ENCODE assay signal across 16 mouse cellular contexts in genomic region chr10:122619406-122620116, GRCm38 (mm10). TPM values are rescaled to one million over a fixed set of nuclear protein-coding genes. Genes with fewer than 3 reads are reported as not detected.
A peak's percentile ranks its signal among the peaks of the same experiment; 100 is the strongest.
DNase-seq lines count a peak whose midpoint lies in the region; ATAC-seq and TF ChIP-seq lines count a peak whose summit lies in the region.
"Had no signal": no experiment of that assay in that cellular context is flagged by ENCODE, and none has a peak within 500 bp of the region (broad histone marks: within the 10 kb centered on the region; RNA-seq: fewer than 3 reads in every experiment).

No protein-coding gene starts in this region.

- no peaks in the 10 kb centered on the region for H3K27me3 ChIP-seq in hindbrain, postnatal 0 days (ENCODE audit: insufficient read depth, low read length)
- H3K27me3 ChIP-seq in hindbrain, embryonic 10.5 days (ENCODE audit: insufficient read depth, poor library complexity, severe bottlenecking) = no peaks in the 10 kb centered on the region
- H3K27me3 ChIP-seq in midbrain, embryonic 12.5 days = no peaks in the 10 kb centered on the region
- H3K27me3 ChIP-seq in midbrain, postnatal 0 days (ENCODE audit: insufficient read depth, low read length) = no peaks in the 10 kb centered on the region
- no peaks in the 10 kb centered on the region for H3K27me3 ChIP-seq in embryonic facial prominence, embryonic 14.5 days (replicated peaks; ENCODE audit: control insufficient read depth, insufficient read depth, low read length)
- H3K27me3 ChIP-seq: embryonic facial prominence, embryonic 15.5 days; megakaryocyte, embryonic 14.5 days had no signal

- H3K4me3 ChIP-seq in hindbrain, postnatal 0 days (ENCODE audit: low read length) = no peak overlapping the region
- H3K4me3 ChIP-seq in hindbrain, embryonic 10.5 days = no peak overlapping the region
- H3K4me3 ChIP-seq in midbrain, embryonic 12.5 days = no peak overlapping the region
- no peak overlapping the region for H3K4me3 ChIP-seq in midbrain, postnatal 0 days (ENCODE audit: low read depth, low read length)
- H3K4me3 ChIP-seq in embryonic facial prominence, embryonic 14.5 days (ENCODE audit: low read depth, low read length) = no peak overlapping the region
- H3K4me3 ChIP-seq: embryonic facial prominence, embryonic 15.5 days; megakaryocyte, embryonic 14.5 days had no signal

- peak; percentile 38; the same call in 1 of the 2 replicates for ATAC-seq in hindbrain, postnatal 0 days
- ATAC-seq in midbrain, embryonic 12.5 days (ENCODE audit: low FRiP score, low read depth) = peak; percentile 69; the same call in 1 of the 2 replicates
- no peak for ATAC-seq in midbrain, postnatal 0 days (ENCODE audit: low FRiP score)
- ATAC-seq in embryonic facial prominence, embryonic 14.5 days (ENCODE audit: low read depth) = peak; percentile 67
- ATAC-seq: intestine, postnatal 0 days had no signal

- 60% methylated on average over 16 of the region's 16 CpGs for WGBS in hindbrain, postnatal 0 days
- WGBS in hindbrain, embryonic 10.5 days = 76% methylated on average over 16 of the region's 16 CpGs
- WGBS in midbrain, embryonic 12.5 days = 44% methylated on average over 16 of the region's 16 CpGs
- WGBS in midbrain, postnatal 0 days = 64% methylated on average over 16 of the region's 16 CpGs
- 59% methylated on average over 16 of the region's 16 CpGs for WGBS in embryonic facial prominence, embryonic 14.5 days

- no peaks in the 10 kb centered on the region for H3K9me3 ChIP-seq in hindbrain, postnatal 0 days (ENCODE audit: low read length)
- H3K9me3 ChIP-seq in hindbrain, embryonic 10.5 days = no peaks in the 10 kb centered on the region
- H3K9me3 ChIP-seq in midbrain, embryonic 12.5 days = no peaks in the 10 kb centered on the region
- H3K9me3 ChIP-seq in midbrain, postnatal 0 days (ENCODE audit: low read length) = no peaks in the 10 kb centered on the region
- 0 out of 2 replicates have a peak, but pooled peaks cover 4% of the 10 kb centered on the region for H3K9me3 ChIP-seq in embryonic facial prominence, embryonic 14.5 days (ENCODE audit: control insufficient read depth, low read length)
- H3K9me3 ChIP-seq: embryonic facial prominence, embryonic 15.5 days had no signal

- no peak for TF ChIP-seq CTCF in hindbrain, postnatal 0 days (IDR thresholded peaks at IDR 0.05; ENCODE audit: low read depth)
- no peak for TF ChIP-seq CTCF in midbrain, postnatal 0 days (IDR thresholded peaks at IDR 0.05)

- H3K27ac ChIP-seq in hindbrain, postnatal 0 days = 0 out of 2 replicates have a peak overlapping the region, but pooled peaks have one; percentile 34
- no peak overlapping the region for H3K27ac ChIP-seq in hindbrain, embryonic 10.5 days
- no peak overlapping the region for H3K27ac ChIP-seq in midbrain, embryonic 12.5 days (replicated peaks)
- no peak overlapping the region for H3K27ac ChIP-seq in midbrain, postnatal 0 days (ENCODE audit: low read depth, low read length)
- H3K27ac ChIP-seq in embryonic facial prominence, embryonic 14.5 days (replicated peaks; ENCODE audit: low read depth, low read length) = no peak overlapping the region
- H3K27ac ChIP-seq: embryonic facial prominence, embryonic 15.5 days had no signal

- no peaks in the 10 kb centered on the region for H3K4me1 ChIP-seq in hindbrain, postnatal 0 days (ENCODE audit: insufficient read depth, low read length)
- H3K4me1 ChIP-seq in hindbrain, embryonic 10.5 days (replicated peaks) = peaks cover 7% of the 10 kb centered on the region
- peaks cover 6% of the 10 kb centered on the region; the same call in 1 of the 2 replicates for H3K4me1 ChIP-seq in midbrain, embryonic 12.5 days
- no peaks in the 10 kb centered on the region for H3K4me1 ChIP-seq in midbrain, postnatal 0 days (ENCODE audit: insufficient read depth, low read length)
- no peaks in the 10 kb centered on the region for H3K4me1 ChIP-seq in embryonic facial prominence, embryonic 14.5 days (ENCODE audit: control insufficient read depth, insufficient read depth, low read length)
- H3K4me1 ChIP-seq: embryonic facial prominence, embryonic 15.5 days; megakaryocyte, embryonic 14.5 days had no signal

- no peaks in the 10 kb centered on the region for H3K36me3 ChIP-seq in hindbrain, postnatal 0 days (ENCODE audit: insufficient read depth, low read length)
- no peaks in the 10 kb centered on the region for H3K36me3 ChIP-seq in hindbrain, embryonic 10.5 days
- no peaks in the 10 kb centered on the region for H3K36me3 ChIP-seq in midbrain, embryonic 12.5 days
- H3K36me3 ChIP-seq in midbrain, postnatal 0 days (ENCODE audit: insufficient read depth, low read length) = no peaks in the 10 kb centered on the region
- H3K36me3 ChIP-seq in embryonic facial prominence, embryonic 14.5 days (ENCODE audit: control insufficient read depth, insufficient read depth, low read length) = no peaks in the 10 kb centered on the region
- H3K36me3 ChIP-seq: embryonic facial prominence, embryonic 15.5 days had no signal

- no peak overlapping the region for H3K9ac ChIP-seq in hindbrain, postnatal 0 days (replicated peaks; ENCODE audit: low read length)
- no peak overlapping the region for H3K9ac ChIP-seq in midbrain, embryonic 12.5 days (replicated peaks)
- H3K9ac ChIP-seq in midbrain, postnatal 0 days (replicated peaks; ENCODE audit: low read length, poor library complexity, severe bottlenecking) = no peak overlapping the region
- no peak overlapping the region for H3K9ac ChIP-seq in embryonic facial prominence, embryonic 14.5 days (ENCODE audit: low read depth, low read length)
- H3K9ac ChIP-seq: embryonic facial prominence, embryonic 15.5 days had no signal

- H3K4me2 ChIP-seq in hindbrain, postnatal 0 days (ENCODE audit: low read depth, low read length) = no peak overlapping the region
- H3K4me2 ChIP-seq in midbrain, embryonic 12.5 days (replicated peaks) = no peak overlapping the region
- H3K4me2 ChIP-seq in midbrain, postnatal 0 days (ENCODE audit: low read depth, low read length, poor library complexity, severe bottlenecking) = no peak overlapping the region
- no peak overlapping the region for H3K4me2 ChIP-seq in embryonic facial prominence, embryonic 14.5 days (ENCODE audit: low read depth, low read length)
- H3K4me2 ChIP-seq: embryonic facial prominence, embryonic 15.5 days had no signal

- DNase-seq in hindbrain, postnatal 0 days (ENCODE audit: low spot score) = peak; percentile 13
- DNase-seq in hindbrain, embryonic 10.5 days (ENCODE audit: low spot score) = no peak
- DNase-seq in midbrain, postnatal 0 days (ENCODE audit: low spot score) = no peak
- peak; percentile 23 for DNase-seq in embryonic facial prominence, embryonic 14.5 days (ENCODE audit: low spot score)
- DNase-seq in retina, postnatal 1 day = peak; percentile 52
- DNase-seq in gastrocnemius, adult 18-20 months (ENCODE audit: low spot score) = no peak
- DNase-seq: cerebellum, adult 9-10 months; heart, adult 18-20 months; heart, postnatal 14 days; lung, adult 18-20 months; right cerebral cortex, postnatal 25 days; thymus, postnatal 4 days had no signal

RNA-seq across cellular contexts. Expression of gene Ppm1h, which starts 59.0 kb away (rescaled TPM):
- total RNA-seq in hindbrain, postnatal 0 days (2014; rRNA removed) = 50.6 and 60.2 TPM in 2 replicates
- polyA plus RNA-seq in hindbrain, postnatal 0 days (2015; fragmentation: Nextera tagmentation; extraction: Ambion mirVana) = 50.3 and 54.9 TPM in 2 replicates
- polyA plus RNA-seq in hindbrain, embryonic 10.5 days (2016; fragmentation: Nextera tagmentation; extraction: Ambion mirVana) = 3.7 and 5.8 TPM in 2 replicates
- 8.1 and 9.2 TPM in 2 replicates for polyA plus RNA-seq in midbrain, embryonic 12.5 days (2016; fragmentation: Nextera tagmentation; extraction: Ambion mirVana)
- total RNA-seq in midbrain, postnatal 0 days (2014; rRNA removed) = 34.8 and 42.8 TPM in 2 replicates
- 25.9 and 28.0 TPM in 2 replicates for polyA plus RNA-seq in midbrain, postnatal 0 days (2015; fragmentation: Nextera tagmentation; extraction: Ambion mirVana)
- polyA plus RNA-seq in embryonic facial prominence, embryonic 14.5 days (2014; fragmentation: Nextera tagmentation; extraction: Ambion mirVana) = 5.1 and 5.2 TPM in 2 replicates
- 1 to 10 TPM; 1.5 to 1.8 TPM for total RNA-seq in gastrocnemius, adult 18-20 months (2021)

Comparison
In these comparisons a context has a peak if more than half of its experiments do, and no peak if none do; other contexts are left out.
1. DNase-seq: peak in hindbrain, postnatal 0 days (single experiment), embryonic facial prominence, embryonic 14.5 days (single experiment) and retina, postnatal 1 day (single experiment); none in hindbrain, embryonic 10.5 days (single experiment), midbrain, postnatal 0 days (single experiment) and gastrocnemius, adult 18-20 months (single experiment).